Mouse (Mus musculus): ENCODE measurements around the gene Fxyd7.

- TF ChIP-seq CTCF (IDR thresholded peaks at IDR 0.05; ENCODE audit: borderline replicate concordance, insufficient read depth, low read length) (no peak), POLR2A (IDR thresholded peaks at IDR 0.05; ENCODE audit: low read depth, low read length) (no peak)
Observed at GRCm38 (mm10) chr7:31008175-31008574, 43.1 kb downstream of the Fxyd7 start.

Measured in embryonic fibroblast, embryonic 13.5 days (primary cell).